Comparison of ENCODE assay signal across 15 mouse cellular contexts in the genomic region with DNA sequence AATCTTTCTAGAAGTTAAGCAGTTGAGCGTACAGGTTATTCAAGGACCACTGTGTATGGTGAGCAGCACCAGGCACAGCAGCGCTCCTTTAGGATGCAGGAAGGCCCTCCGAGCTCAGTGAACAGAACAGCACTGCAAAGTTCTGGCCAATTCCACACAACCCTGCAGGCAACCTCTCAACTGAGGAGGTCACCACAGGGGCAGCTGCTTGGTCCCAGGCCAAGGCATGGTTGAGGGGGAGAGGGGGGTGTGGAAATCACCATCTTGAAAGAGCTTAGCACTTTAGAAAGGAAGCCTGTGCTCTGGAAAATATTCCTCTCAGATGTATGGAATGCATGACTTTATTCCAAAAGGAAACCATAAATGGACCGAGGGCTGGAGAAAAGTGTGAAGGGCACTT. TPM values are rescaled to one million over a fixed set of nuclear protein-coding genes. Genes with fewer than 3 reads are reported as not detected.
DNase-seq lines count a peak whose midpoint lies in the region; ATAC-seq and TF ChIP-seq lines count a peak whose summit lies in the region.
"Had no signal": no experiment of that assay in that cellular context is flagged by ENCODE, and none has a peak within 500 bp of the region (broad histone marks: within the 10 kb centered on the region; RNA-seq: fewer than 3 reads in every experiment).

No protein-coding gene starts in this region.

- H3K9me3 ChIP-seq in embryonic facial prominence, embryonic 14.5 days (ENCODE audit: control insufficient read depth, low read length) = no peaks in the 10 kb centered on the region
- H3K9me3 ChIP-seq in embryonic facial prominence, embryonic 10.5 days = no peaks in the 10 kb centered on the region
- H3K9me3 ChIP-seq in kidney, embryonic 15.5 days (replicated peaks) = no peaks in the 10 kb centered on the region
- H3K9me3 ChIP-seq in stomach, embryonic 16.5 days (replicated peaks; ENCODE audit: control insufficient read depth, low read length) = no peaks in the 10 kb centered on the region
- no peaks in the 10 kb centered on the region for H3K9me3 ChIP-seq in midbrain, embryonic 16.5 days (replicated peaks; ENCODE audit: control insufficient read depth, low read length, poor library complexity, severe bottlenecking)
- H3K9me3 ChIP-seq: hindbrain, embryonic 12.5 days had no signal

- 79% methylated on average over 4 of the region's 4 CpGs for WGBS in embryonic facial prominence, embryonic 14.5 days
- WGBS in embryonic facial prominence, embryonic 10.5 days = 93% methylated on average over 4 of the region's 4 CpGs
- WGBS in kidney, adult 2 months = 67% methylated on average over 4 of the region's 4 CpGs
- WGBS in kidney, embryonic 15.5 days = 82% methylated on average over 4 of the region's 4 CpGs
- 68% methylated on average over 4 of the region's 4 CpGs for WGBS in stomach, embryonic 16.5 days
- WGBS in midbrain, embryonic 16.5 days = 89% methylated on average over 4 of the region's 4 CpGs

- H3K4me1 ChIP-seq in embryonic facial prominence, embryonic 14.5 days (ENCODE audit: control insufficient read depth, insufficient read depth, low read length) = no peaks in the 10 kb centered on the region
- H3K4me1 ChIP-seq in embryonic facial prominence, embryonic 10.5 days = no peaks in the 10 kb centered on the region
- H3K4me1 ChIP-seq in kidney, adult 2 months (ENCODE audit: control insufficient read depth, insufficient read depth, low read length) = peaks cover 3% of the 10 kb centered on the region; the same call in 1 of the 2 replicates
- H3K4me1 ChIP-seq in kidney, embryonic 15.5 days = no peaks in the 10 kb centered on the region
- peaks cover 7% of the 10 kb centered on the region; the same call in 1 of the 2 replicates for H3K4me1 ChIP-seq in stomach, embryonic 16.5 days (ENCODE audit: control insufficient read depth, insufficient read depth, low read length)
- no peaks in the 10 kb centered on the region for H3K4me1 ChIP-seq in midbrain, embryonic 16.5 days (ENCODE audit: control insufficient read depth, insufficient read depth, low read length)
- H3K4me1 ChIP-seq: hindbrain, embryonic 12.5 days had no signal

- H3K9ac ChIP-seq in embryonic facial prominence, embryonic 14.5 days (ENCODE audit: low read depth, low read length) = no peak overlapping the region
- no peak overlapping the region for H3K9ac ChIP-seq in kidney, embryonic 15.5 days
- H3K9ac ChIP-seq in stomach, embryonic 16.5 days (ENCODE audit: low read length) = no peak overlapping the region
- H3K9ac ChIP-seq in midbrain, embryonic 16.5 days (ENCODE audit: low read depth, low read length) = no peak overlapping the region
- H3K9ac ChIP-seq: hindbrain, embryonic 12.5 days had no signal

- ATAC-seq in embryonic facial prominence, embryonic 14.5 days (ENCODE audit: low read depth) = peak; percentile 33; the same call in 1 of the 2 replicates
- ATAC-seq in kidney, embryonic 15.5 days (replicated peaks; ENCODE audit: low FRiP score) = no peak
- peak; percentile 59; the same call in 1 of the 2 replicates for ATAC-seq in stomach, embryonic 16.5 days (ENCODE audit: insufficient read depth, low FRiP score)
- ATAC-seq in midbrain, embryonic 16.5 days = no peak
- ATAC-seq: Patski had no signal

- H3K36me3 ChIP-seq in embryonic facial prominence, embryonic 14.5 days (ENCODE audit: control insufficient read depth, insufficient read depth, low read length) = peaks cover 74% of the 10 kb centered on the region
- peaks cover 92% of the 10 kb centered on the region for H3K36me3 ChIP-seq in embryonic facial prominence, embryonic 10.5 days (replicated peaks)
- H3K36me3 ChIP-seq in kidney, adult 2 months (ENCODE audit: control insufficient read depth, insufficient read depth, low read length) = peaks cover 8% of the 10 kb centered on the region
- peaks cover 82% of the 10 kb centered on the region for H3K36me3 ChIP-seq in kidney, embryonic 15.5 days
- peaks cover 17% of the 10 kb centered on the region; the same call in 1 of the 2 replicates for H3K36me3 ChIP-seq in stomach, embryonic 16.5 days (ENCODE audit: control insufficient read depth, insufficient read depth, low read length)
- H3K36me3 ChIP-seq in midbrain, embryonic 16.5 days (ENCODE audit: control insufficient read depth, insufficient read depth, low read length) = peaks cover 29% of the 10 kb centered on the region

- H3K27me3 ChIP-seq in embryonic facial prominence, embryonic 14.5 days (replicated peaks; ENCODE audit: control insufficient read depth, insufficient read depth, low read length) = no peaks in the 10 kb centered on the region
- H3K27me3 ChIP-seq in embryonic facial prominence, embryonic 10.5 days (replicated peaks; ENCODE audit: low read depth, poor library complexity, severe bottlenecking) = no peaks in the 10 kb centered on the region
- H3K27me3 ChIP-seq in kidney, adult 2 months (replicated peaks; ENCODE audit: control insufficient read depth, insufficient read depth, low read length) = no peaks in the 10 kb centered on the region
- no peaks in the 10 kb centered on the region for H3K27me3 ChIP-seq in kidney, embryonic 15.5 days
- H3K27me3 ChIP-seq in stomach, embryonic 16.5 days (ENCODE audit: control insufficient read depth, insufficient read depth, low read length) = no peaks in the 10 kb centered on the region
- H3K27me3 ChIP-seq in midbrain, embryonic 16.5 days (ENCODE audit: control insufficient read depth, insufficient read depth, low read depth, low read length) = no peaks in the 10 kb centered on the region
- H3K27me3 ChIP-seq: CH12.LX; hindbrain, embryonic 12.5 days; Patski had no signal

- no peak for TF ChIP-seq POLR2A in kidney, adult 2 months (IDR thresholded peaks at IDR 0.05; ENCODE audit: low read depth, low read length)

- no peak overlapping the region for H3K4me3 ChIP-seq in embryonic facial prominence, embryonic 14.5 days (ENCODE audit: low read depth, low read length)
- H3K4me3 ChIP-seq in embryonic facial prominence, embryonic 10.5 days = no peak overlapping the region
- H3K4me3 ChIP-seq in kidney, adult 2 months (ENCODE audit: insufficient read depth, low read depth, low read length) = no peak overlapping the region
- no peak overlapping the region for H3K4me3 ChIP-seq in kidney, embryonic 15.5 days (replicated peaks)
- no peak overlapping the region for H3K4me3 ChIP-seq in stomach, embryonic 16.5 days (replicated peaks; ENCODE audit: low read length)
- H3K4me3 ChIP-seq in midbrain, embryonic 16.5 days (ENCODE audit: low read depth, low read length) = no peak overlapping the region
- H3K4me3 ChIP-seq: hindbrain, embryonic 12.5 days had no signal

- peak; percentile 11 for DNase-seq in embryonic facial prominence, embryonic 14.5 days (ENCODE audit: low spot score)
- no peak for DNase-seq in embryonic facial prominence, embryonic 10.5 days (ENCODE audit: low spot score)
- peak; percentile 24 for DNase-seq in kidney, adult 2 months
- DNase-seq in ovary, postnatal 14 days (ENCODE audit: low spot score) = peak; percentile 18
- DNase-seq in ovary, adult 18-20 months (ENCODE audit: low spot score) = no peak
- DNase-seq: cerebellum, adult 18-20 months; gastrocnemius, postnatal 25 days; left cerebral cortex, postnatal 4 days; midbrain, embryonic 14.5 days had no signal

- TF ChIP-seq CTCF in kidney, adult 2 months (conservative IDR thresholded peaks at IDR 0.05; ENCODE audit: insufficient read depth, insufficient read length, low read depth, low read length) = no peak

- H3K4me2 ChIP-seq in embryonic facial prominence, embryonic 14.5 days (ENCODE audit: low read depth, low read length) = no peak overlapping the region
- H3K4me2 ChIP-seq in kidney, embryonic 15.5 days = no peak overlapping the region
- H3K4me2 ChIP-seq in stomach, embryonic 16.5 days (ENCODE audit: low read depth, low read length) = no peak overlapping the region
- H3K4me2 ChIP-seq in midbrain, embryonic 16.5 days (ENCODE audit: low read length) = no peak overlapping the region
- H3K4me2 ChIP-seq: hindbrain, embryonic 12.5 days had no signal

- H3K27ac ChIP-seq in embryonic facial prominence, embryonic 14.5 days (replicated peaks; ENCODE audit: low read depth, low read length) = no peak overlapping the region
- no peak overlapping the region for H3K27ac ChIP-seq in embryonic facial prominence, embryonic 10.5 days (replicated peaks)
- no peak overlapping the region for H3K27ac ChIP-seq in kidney, adult 2 months (ENCODE audit: insufficient read depth, low read depth, low read length)
- H3K27ac ChIP-seq in kidney, embryonic 15.5 days = no peak overlapping the region
- peak overlapping the region; percentile 54 for H3K27ac ChIP-seq in stomach, embryonic 16.5 days (ENCODE audit: low read length)
- no peak overlapping the region for H3K27ac ChIP-seq in midbrain, embryonic 16.5 days (ENCODE audit: low read length)
- H3K27ac ChIP-seq: hindbrain, embryonic 12.5 days had no signal

RNA-seq across cellular contexts. Expression of gene Gsg1l, which starts 39.3 kb away (rescaled TPM):
- polyA plus RNA-seq in embryonic facial prominence, embryonic 14.5 days (2014; fragmentation: Nextera tagmentation; extraction: Ambion mirVana) = 2.0 and 2.7 TPM in 2 replicates
- polyA plus RNA-seq in embryonic facial prominence, embryonic 10.5 days (2016; fragmentation: Nextera tagmentation; extraction: Ambion mirVana) = 0.65 and 1.3 TPM in 2 replicates
- polyA plus RNA-seq in kidney, adult 2 months (2012; rRNA removed) = 0.33 and 0.45 TPM in 2 replicates
- 0.75 and 1.1 TPM in 2 replicates for polyA plus RNA-seq in kidney, embryonic 15.5 days (2015; fragmentation: Nextera tagmentation; extraction: Ambion mirVana)
- polyA plus RNA-seq in stomach, embryonic 16.5 days (2015; fragmentation: Nextera tagmentation; extraction: Ambion mirVana) = 0.59 and 0.77 TPM in 2 replicates
- 9.8 and 12.5 TPM in 2 replicates for polyA plus RNA-seq in midbrain, embryonic 16.5 days (2015; fragmentation: Nextera tagmentation; extraction: Ambion mirVana)
- polyA plus RNA-seq: Patski had no signal

Comparison
In these comparisons a context has a peak if more than half of its experiments do, and no peak if none do; other contexts are left out.
1. DNase-seq: peak in embryonic facial prominence, embryonic 14.5 days (single experiment), kidney, adult 2 months (single experiment) and ovary, postnatal 14 days (single experiment); none in embryonic facial prominence, embryonic 10.5 days (single experiment) and ovary, adult 18-20 months (single experiment).
2. ATAC-seq: peak in embryonic facial prominence, embryonic 14.5 days (single experiment) and stomach, embryonic 16.5 days (single experiment); none in kidney, embryonic 15.5 days (single experiment) and midbrain, embryonic 16.5 days (single experiment).